In the genomic region with DNA sequence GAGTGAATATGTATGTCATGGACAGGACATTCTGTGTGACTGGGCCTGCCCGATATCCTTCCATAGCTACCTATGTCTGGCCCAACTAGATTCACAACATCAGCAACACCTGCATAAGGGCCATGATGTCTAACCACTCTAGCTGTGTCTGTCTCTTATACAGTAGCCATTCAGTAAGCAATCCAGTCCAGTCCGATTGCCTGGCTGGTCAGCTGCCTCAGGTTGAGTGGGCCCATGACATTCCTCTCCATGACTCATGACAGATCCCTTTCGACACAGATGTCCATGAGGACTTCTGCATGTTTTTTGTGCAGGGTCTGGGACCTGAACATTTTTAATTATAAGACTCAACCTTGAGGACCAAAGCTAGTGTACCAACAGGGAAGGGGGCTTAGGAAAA, we compare ENCODE assay signal across 25 mouse cellular contexts. TPM values are rescaled to one million over a fixed set of nuclear protein-coding genes. Genes with fewer than 3 reads are reported as not detected.
A peak's percentile ranks its signal among the peaks of the same experiment; 100 is the strongest.
DNase-seq lines count a peak whose midpoint lies in the region; ATAC-seq and TF ChIP-seq lines count a peak whose summit lies in the region.
"Had no signal": no experiment of that assay in that cellular context is flagged by ENCODE, and none has a peak within 500 bp of the region (broad histone marks: within the 10 kb centered on the region; RNA-seq: fewer than 3 reads in every experiment).

No protein-coding gene starts in this region.

- no peak for TF ChIP-seq CTCF in hindbrain, postnatal 0 days (IDR thresholded peaks at IDR 0.05; ENCODE audit: low read depth)
- TF ChIP-seq CTCF in bone marrow, adult 2 months (IDR thresholded peaks at IDR 0.05; ENCODE audit: control insufficient read depth, insufficient read depth, low read length) = no peak
- TF ChIP-seq CTCF in midbrain, postnatal 0 days (IDR thresholded peaks at IDR 0.05) = no peak

- no peak for TF ChIP-seq POLR2A in bone marrow, adult 2 months (IDR thresholded peaks at IDR 0.05; ENCODE audit: borderline replicate concordance, control insufficient read depth, low read depth, low read length)

- H3K27me3 ChIP-seq in hindbrain, postnatal 0 days (ENCODE audit: insufficient read depth, low read length) = no peaks in the 10 kb centered on the region
- H3K27me3 ChIP-seq in hindbrain, embryonic 11.5 days (ENCODE audit: control insufficient read depth, insufficient read depth, low read length) = no peaks in the 10 kb centered on the region
- H3K27me3 ChIP-seq in midbrain, embryonic 11.5 days (ENCODE audit: control insufficient read depth, insufficient read depth, low read length) = no peaks in the 10 kb centered on the region
- H3K27me3 ChIP-seq in midbrain, embryonic 15.5 days (replicated peaks) = no peaks in the 10 kb centered on the region
- H3K27me3 ChIP-seq in midbrain, postnatal 0 days (ENCODE audit: insufficient read depth, low read length) = no peaks in the 10 kb centered on the region
- H3K27me3 ChIP-seq: forebrain, embryonic 15.5 days; hindbrain, embryonic 13.5 days; neural tube, embryonic 12.5 days had no signal

- peaks cover 13% of the 10 kb centered on the region; the same call in 1 of the 2 replicates for H3K4me1 ChIP-seq in hindbrain, postnatal 0 days (ENCODE audit: insufficient read depth, low read length)
- H3K4me1 ChIP-seq in hindbrain, embryonic 11.5 days (replicated peaks; ENCODE audit: control insufficient read depth, insufficient read depth, low read length) = peaks cover 5% of the 10 kb centered on the region
- peaks cover 14% of the 10 kb centered on the region; the same call in 1 of the 2 replicates for H3K4me1 ChIP-seq in midbrain, embryonic 11.5 days (ENCODE audit: control insufficient read depth, insufficient read depth, low read length)
- H3K4me1 ChIP-seq in midbrain, embryonic 15.5 days = peaks cover 18% of the 10 kb centered on the region
- H3K4me1 ChIP-seq in bone marrow, adult 2 months (ENCODE audit: control insufficient read depth, insufficient read depth, low read length) = no peaks in the 10 kb centered on the region; the same call in 1 of the 2 replicates
- peaks cover 12% of the 10 kb centered on the region for H3K4me1 ChIP-seq in midbrain, postnatal 0 days (ENCODE audit: insufficient read depth, low read length)

- no peak for ATAC-seq in hindbrain, postnatal 0 days
- ATAC-seq in hindbrain, embryonic 11.5 days (ENCODE audit: low FRiP score) = no peak
- 0 out of 2 replicates have a peak, but pooled peaks have one; percentile 4 for ATAC-seq in midbrain, embryonic 11.5 days (ENCODE audit: low FRiP score)
- ATAC-seq in midbrain, embryonic 15.5 days (replicated peaks) = no peak
- ATAC-seq in midbrain, postnatal 0 days (ENCODE audit: low FRiP score) = no peak

- DNase-seq in hindbrain, postnatal 0 days (ENCODE audit: low spot score) = no peak
- DNase-seq in hindbrain, embryonic 11.5 days (ENCODE audit: low spot score) = no peak
- no peak for DNase-seq in midbrain, embryonic 11.5 days (ENCODE audit: low spot score, missing footprints)
- DNase-seq in midbrain, postnatal 0 days (ENCODE audit: low spot score) = no peak
- DNase-seq in adrenal gland, adult 8-10 months = no peak
- no peak for DNase-seq in embryo, embryonic 9.5 days (ENCODE audit: extremely low spot score)
- DNase-seq: adrenal gland, postnatal 14 days; cerebellum, adult 11-12 months; embryo, embryonic 11 days; gastrocnemius, postnatal 10 days; heart, postnatal 14 days; kidney, postnatal 4 days; layer of hippocampus, postnatal 36 days; left cerebral cortex, postnatal 4 days; lung, embryonic 14.5 days; lung, postnatal 14 days; right cerebral cortex, postnatal 4 days had no signal

- no peak overlapping the region for H3K4me3 ChIP-seq in hindbrain, postnatal 0 days (ENCODE audit: low read length)
- H3K4me3 ChIP-seq in hindbrain, embryonic 11.5 days (ENCODE audit: low read depth, low read length) = no peak overlapping the region
- H3K4me3 ChIP-seq in midbrain, embryonic 11.5 days (ENCODE audit: low read depth, low read length) = no peak overlapping the region
- H3K4me3 ChIP-seq in midbrain, embryonic 15.5 days = no peak overlapping the region
- no peak overlapping the region for H3K4me3 ChIP-seq in bone marrow, adult 2 months (replicated peaks; ENCODE audit: control insufficient read depth, low read depth, low read length)
- no peak overlapping the region for H3K4me3 ChIP-seq in midbrain, postnatal 0 days (ENCODE audit: low read depth, low read length)
- H3K4me3 ChIP-seq: forebrain, embryonic 15.5 days; hindbrain, embryonic 13.5 days; liver, embryonic 13.5 days; myocyte; neural tube, embryonic 12.5 days had no signal

- no peaks in the 10 kb centered on the region for H3K36me3 ChIP-seq in hindbrain, postnatal 0 days (ENCODE audit: insufficient read depth, low read length)
- H3K36me3 ChIP-seq in hindbrain, embryonic 11.5 days (ENCODE audit: control insufficient read depth, insufficient read depth, low read length) = no peaks in the 10 kb centered on the region
- H3K36me3 ChIP-seq in midbrain, embryonic 11.5 days (ENCODE audit: control insufficient read depth, insufficient read depth, low read length) = no peaks in the 10 kb centered on the region
- no peaks in the 10 kb centered on the region for H3K36me3 ChIP-seq in midbrain, embryonic 15.5 days (replicated peaks)
- no peaks in the 10 kb centered on the region for H3K36me3 ChIP-seq in midbrain, postnatal 0 days (ENCODE audit: insufficient read depth, low read length)
- H3K36me3 ChIP-seq: forebrain, embryonic 15.5 days; hindbrain, embryonic 13.5 days; liver, embryonic 13.5 days; neural tube, embryonic 12.5 days had no signal

- H3K27ac ChIP-seq in hindbrain, postnatal 0 days = peak overlapping the region; percentile 80; the same call in 1 of the 2 replicates
- H3K27ac ChIP-seq in hindbrain, embryonic 11.5 days (ENCODE audit: low read depth, low read length) = no peak overlapping the region
- H3K27ac ChIP-seq in midbrain, embryonic 11.5 days (ENCODE audit: low read depth, low read length) = no peak overlapping the region
- no peak overlapping the region for H3K27ac ChIP-seq in midbrain, embryonic 15.5 days
- peak overlapping the region; percentile 62 for H3K27ac ChIP-seq in bone marrow, adult 2 months (ENCODE audit: control insufficient read depth, insufficient read depth, low read depth, low read length, poor library complexity)
- H3K27ac ChIP-seq in midbrain, postnatal 0 days (ENCODE audit: low read depth, low read length) = peak overlapping the region; percentile 68
- H3K27ac ChIP-seq: kidney, postnatal 0 days; liver, embryonic 13.5 days; neural tube, embryonic 12.5 days had no signal

- 95% methylated on average over 3 of the region's 3 CpGs for WGBS in hindbrain, postnatal 0 days
- 88% methylated on average over 3 of the region's 3 CpGs for WGBS in hindbrain, embryonic 11.5 days
- WGBS in midbrain, embryonic 11.5 days = 89% methylated on average over 3 of the region's 3 CpGs
- WGBS in midbrain, embryonic 15.5 days = 93% methylated on average over 3 of the region's 3 CpGs
- 90% methylated on average over 3 of the region's 3 CpGs for WGBS in bone marrow, adult 2 months
- WGBS in midbrain, postnatal 0 days = 93% methylated on average over 3 of the region's 3 CpGs

- H3K4me2 ChIP-seq in hindbrain, postnatal 0 days (ENCODE audit: low read depth, low read length) = no peak overlapping the region
- no peak overlapping the region for H3K4me2 ChIP-seq in hindbrain, embryonic 11.5 days (replicated peaks; ENCODE audit: low read depth, low read length)
- no peak overlapping the region for H3K4me2 ChIP-seq in midbrain, embryonic 11.5 days
- no peak overlapping the region for H3K4me2 ChIP-seq in midbrain, embryonic 15.5 days
- no peak overlapping the region for H3K4me2 ChIP-seq in midbrain, postnatal 0 days (ENCODE audit: low read depth, low read length, poor library complexity, severe bottlenecking)
- H3K4me2 ChIP-seq: forebrain, embryonic 15.5 days; liver, embryonic 13.5 days; lung, embryonic 14.5 days had no signal

- no peak overlapping the region for H3K9ac ChIP-seq in hindbrain, postnatal 0 days (replicated peaks; ENCODE audit: low read length)
- H3K9ac ChIP-seq in hindbrain, embryonic 11.5 days (ENCODE audit: low read depth, low read length) = no peak overlapping the region
- H3K9ac ChIP-seq in midbrain, embryonic 11.5 days (ENCODE audit: low read length) = no peak overlapping the region
- H3K9ac ChIP-seq in midbrain, embryonic 15.5 days = no peak overlapping the region
- no peak overlapping the region for H3K9ac ChIP-seq in midbrain, postnatal 0 days (replicated peaks; ENCODE audit: low read length, poor library complexity, severe bottlenecking)
- H3K9ac ChIP-seq: forebrain, embryonic 15.5 days; hindbrain, embryonic 13.5 days; liver, embryonic 13.5 days; lung, embryonic 14.5 days had no signal

- H3K9me3 ChIP-seq in hindbrain, postnatal 0 days (ENCODE audit: low read length) = no peaks in the 10 kb centered on the region
- H3K9me3 ChIP-seq in hindbrain, embryonic 11.5 days (ENCODE audit: control insufficient read depth, low read length) = no peaks in the 10 kb centered on the region
- H3K9me3 ChIP-seq in midbrain, embryonic 11.5 days (ENCODE audit: control insufficient read depth, low read length) = no peaks in the 10 kb centered on the region
- no peaks in the 10 kb centered on the region for H3K9me3 ChIP-seq in midbrain, embryonic 15.5 days
- no peaks in the 10 kb centered on the region for H3K9me3 ChIP-seq in midbrain, postnatal 0 days (ENCODE audit: low read length)
- H3K9me3 ChIP-seq: forebrain, embryonic 15.5 days; hindbrain, embryonic 13.5 days; liver, embryonic 13.5 days; neural tube, embryonic 12.5 days had no signal

RNA-seq across cellular contexts. Expression of a gene that starts 18.7 kb away (rescaled TPM):
- 228 and 259 TPM in 2 replicates for total RNA-seq in hindbrain, postnatal 0 days (2014; rRNA removed)
- 10.7 and 11.2 TPM in 2 replicates for polyA plus RNA-seq in hindbrain, postnatal 0 days (2015; fragmentation: Nextera tagmentation; extraction: Ambion mirVana)
- polyA plus RNA-seq in hindbrain, embryonic 11.5 days (2014; fragmentation: Nextera tagmentation; extraction: Ambion mirVana) = 4.0 and 5.0 TPM in 2 replicates
- polyA plus RNA-seq in midbrain, embryonic 11.5 days (2014; fragmentation: Nextera tagmentation; extraction: Ambion mirVana) = 3.1 and 3.9 TPM in 2 replicates
- polyA plus RNA-seq in midbrain, embryonic 15.5 days (2015; fragmentation: Nextera tagmentation; extraction: Ambion mirVana) = 15.6 and 19.6 TPM in 2 replicates
- 1.7 and 9.1 TPM in 2 replicates for polyA plus RNA-seq in bone marrow, adult 2 months (2011; ENCODE audit: insufficient read depth, insufficient read length, low replicate concordance, missing spikeins)
- total RNA-seq in midbrain, postnatal 0 days (2014; rRNA removed) = 261 and 263 TPM in 2 replicates
- 12.7 and 12.9 TPM in 2 replicates for polyA plus RNA-seq in midbrain, postnatal 0 days (2015; fragmentation: Nextera tagmentation; extraction: Ambion mirVana)
- total RNA-seq in adrenal gland, adult 8-10 months (2022) = 100 to 1,000 TPM in 2 of 4 experiments, 10 to 100 TPM in 2; 72.4 to 109 (median 91.3) TPM

Comparison
In these comparisons a context has a peak if more than half of its experiments do, and no peak if none do; other contexts are left out.
1. H3K27ac ChIP-seq: peak in hindbrain, postnatal 0 days (single experiment), bone marrow, adult 2 months (single experiment) and midbrain, postnatal 0 days (single experiment); none in hindbrain, embryonic 11.5 days (single experiment), midbrain, embryonic 11.5 days (single experiment) and midbrain, embryonic 15.5 days (single experiment).